Mouse (Mus musculus) hindbrain, postnatal 0 days (tissue): ENCODE data around the gene Cpeb1. TPM values are rescaled to one million over a fixed set of nuclear protein-coding genes. Genes with fewer than 3 reads are reported as not detected.

ENCODE experiments used
- ATAC-seq: fragments of 200-750 bp; cut with Nextera tagmentation; 2 replicates; pipeline ENCODE4 v1.8.0; 2017; ENCODE audit warnings: mild to moderate bottlenecking, moderate TSS enrichment, moderate library complexity
- DNase-seq: peaks from one replicate; pipeline ENCODE4 v3.0.0-alpha.2; 2015; ENCODE audit warnings: low spot score
- H3K27ac ChIP-seq: fragments of 300-500 bp; sonication (generic); 2 replicates; pipeline ENCODE4 v1.5.1; 2014; ENCODE audit warnings: mild to moderate bottlenecking
- H3K27me3 ChIP-seq: fragments of 300-500 bp; sonication (generic); 2 replicates; pipeline ENCODE4 v1.6.1; 2014; ENCODE audit warnings: low read length, mixed read lengths; ENCODE audit not compliant: insufficient read depth
- H3K36me3 ChIP-seq: fragments of 300-500 bp; sonication (generic); 2 replicates; pipeline ENCODE4 v1.6.1; 2014; ENCODE audit warnings: low read length, mixed read lengths; ENCODE audit not compliant: insufficient read depth
- H3K4me1 ChIP-seq: fragments of 300-500 bp; sonication (generic); 2 replicates; pipeline ENCODE4 v1.6.1; 2014; ENCODE audit warnings: antibody characterized with exemption, low read length, mixed read lengths; ENCODE audit not compliant: insufficient read depth
- H3K4me2 ChIP-seq: fragments of 300-500 bp; sonication (generic); 2 replicates; pipeline ENCODE4 v1.6.1; 2014; ENCODE audit warnings: low read depth, mild to moderate bottlenecking, low read length, moderate library complexity, mixed read lengths
- H3K4me3 ChIP-seq: fragments of 300-500 bp; sonication (generic); 2 replicates; pipeline ENCODE4 v1.5.1; 2014; ENCODE audit warnings: low read length
- H3K9ac ChIP-seq: fragments of 300-500 bp; sonication (generic); replicated peaks from 2 replicates; pipeline ENCODE4 v1.6.1; 2014; ENCODE audit warnings: mild to moderate bottlenecking, low read length, moderate library complexity, mixed read lengths
- H3K9me3 ChIP-seq: fragments of 300-500 bp; sonication (generic); 2 replicates; pipeline ENCODE4 v1.6.1; 2016; ENCODE audit warnings: low read length, mixed read lengths
- CTCF ChIP-seq: IDR thresholded peaks from 2 replicates; pipeline ENCODE4 v1.5.1; 2016; ENCODE audit warnings: antibody characterized with exemption, control low read depth, low read depth
- WGBS: fragments of 180-500 bp; shearing (Covaris S2); extraction: QIAGEN DNeasy Blood & Tissue Kit; methylation state at CpG from one replicate; pipeline ENCODE4 v1.1.7; 2014; 5-methylcytosine and 5-hydroxymethylcytosine counted together
- polyA plus RNA-seq: library from polyadenylated mRNA; unstranded; fragments of >200 nt; fragmentation: Nextera tagmentation; extraction: Ambion mirVana; gene quantifications from 2 replicates; pipeline ENCODE4 v1.2.1, GENCODE M21; 2015
- total RNA-seq: library from RNA; depleted of rRNA; stranded (reverse); fragments of >200 nt; gene quantifications from 2 replicates; pipeline ENCODE4 v1.2.3, GENCODE M21; 2014

Gene Cpeb1
- total and polyA plus RNA-seq, 2 experiments from 2014 or later = 7.7 to 8.7 TPM

DNA sequence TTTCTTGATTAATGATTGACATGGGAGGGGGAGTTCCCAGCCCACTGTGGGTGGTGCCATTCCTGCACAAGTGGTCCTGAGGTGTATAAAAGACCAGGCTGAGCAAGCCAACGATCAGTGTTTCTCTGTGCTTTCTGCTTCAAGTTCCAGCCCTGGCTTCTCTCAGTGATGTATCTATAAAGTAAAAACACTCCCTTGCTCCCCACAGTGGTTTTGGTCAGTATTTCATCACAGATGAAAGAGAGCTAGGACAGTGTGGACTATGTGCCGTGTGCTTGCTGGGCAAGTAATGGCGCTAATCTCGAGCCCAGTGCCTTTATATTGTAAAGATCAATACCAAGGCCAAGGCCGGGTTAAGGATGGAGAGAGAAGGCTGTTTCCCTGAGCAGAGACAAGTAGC lies 133.5 kb downstream of the Cpeb1 start:
- Histone ChIP-seq H3K4me2 (no peak overlapping the region), H3K36me3 (no peaks in the 10 kb centered on the region), H3K27ac (no peak overlapping the region), H3K9me3 (no peaks in the 10 kb centered on the region), H3K4me1 (no peaks in the 10 kb centered on the region), H3K9ac (no peak overlapping the region), H3K4me3 (no peak overlapping the region), H3K27me3 (no peaks in the 10 kb centered on the region)
- 78% methylated on average over 5 of the region's 5 CpGs for WGBS
- DNase-seq (peak; percentile 54), ATAC-seq (0 out of 2 replicates have a peak, but pooled peaks have one; percentile 55)
- peak; percentile 60 for TF ChIP-seq CTCF

DNA sequence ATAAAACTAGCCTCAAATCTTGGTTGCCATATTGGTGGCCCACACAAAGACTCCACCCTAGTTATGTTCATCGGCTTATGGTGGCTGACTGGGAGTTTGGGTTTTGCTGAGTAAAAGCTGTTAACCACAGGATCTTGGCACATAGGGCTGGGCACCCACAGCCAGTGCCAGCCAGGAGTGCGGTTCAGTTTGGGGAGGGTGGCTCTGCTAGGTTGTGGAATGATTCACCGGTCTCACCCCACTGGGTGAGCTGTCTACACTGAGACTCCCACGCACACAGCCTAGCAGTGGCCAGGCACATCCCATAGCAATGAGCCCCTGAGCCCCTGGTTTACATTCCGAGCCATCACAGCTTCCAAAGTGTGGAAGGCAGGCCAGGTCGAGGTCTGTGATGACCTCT lies 135.5 kb downstream of the Cpeb1 start:
- Histone ChIP-seq H3K27ac (no peak overlapping the region), H3K4me3 (no peak overlapping the region), H3K4me2 (no peak overlapping the region), H3K4me1 (no peaks in the 10 kb centered on the region), H3K27me3 (no peaks in the 10 kb centered on the region), H3K9me3 (no peaks in the 10 kb centered on the region), H3K9ac (no peak overlapping the region), H3K36me3 (no peaks in the 10 kb centered on the region)
- ATAC-seq (no peak), DNase-seq (no peak)
- WGBS = 94% methylated on average over 6 of the region's 6 CpGs
- no peak for TF ChIP-seq CTCF

DNA sequence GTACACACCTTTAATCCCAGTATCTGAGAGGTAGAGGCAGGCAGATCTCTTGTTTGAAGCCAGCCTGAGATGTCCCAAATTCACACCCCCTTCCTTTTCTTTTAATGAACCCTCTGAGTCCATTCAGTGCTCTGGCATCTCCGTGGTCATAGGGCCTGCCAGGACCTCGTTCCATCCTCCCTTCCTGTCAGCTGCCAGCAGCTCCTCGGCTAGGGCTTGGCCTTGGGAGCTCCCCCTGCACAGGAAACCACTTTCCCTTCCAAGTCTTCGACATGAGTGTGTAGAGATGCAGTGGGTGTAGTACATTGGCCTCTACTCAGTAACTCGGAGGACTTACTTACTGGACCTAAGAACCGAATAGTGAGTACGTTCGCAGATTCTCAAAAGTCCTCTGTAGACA lies 139.7 kb downstream of the Cpeb1 start:
- H3K27me3 ChIP-seq = no peaks in the 10 kb centered on the region
- no peak overlapping the region for H3K4me3 ChIP-seq
- WGBS = 70% methylated on average over 8 of the region's 8 CpGs
- no peaks in the 10 kb centered on the region for H3K36me3 ChIP-seq
- ATAC-seq (no peak), DNase-seq (no peak)
- H3K4me2 ChIP-seq = no peak overlapping the region
- no peak overlapping the region for H3K9ac ChIP-seq
- H3K27ac ChIP-seq = no peak overlapping the region
- no peaks in the 10 kb centered on the region for H3K4me1 ChIP-seq
- no peaks in the 10 kb centered on the region for H3K9me3 ChIP-seq
- TF ChIP-seq CTCF = no peak

DNA sequence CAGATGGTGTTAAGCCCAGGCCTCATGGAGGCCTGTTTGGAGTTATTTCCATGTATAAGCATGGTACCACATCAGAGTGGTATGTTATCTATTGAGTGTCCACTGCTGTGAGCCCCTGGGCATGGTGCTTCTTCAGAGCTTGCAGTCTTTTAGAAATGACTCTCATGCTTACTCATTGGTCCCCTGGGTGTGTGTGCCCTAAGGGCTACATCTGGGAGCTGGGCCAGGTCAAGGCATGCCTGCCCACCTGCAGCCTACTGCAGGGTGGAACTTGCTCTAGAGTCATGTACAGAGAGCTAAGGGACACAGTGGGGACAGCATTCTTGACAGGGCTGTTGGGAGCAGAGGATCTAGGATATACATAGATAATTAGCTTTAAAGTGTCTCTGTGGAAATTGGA lies 143.7 kb downstream of the Cpeb1 start:
- no peak overlapping the region for H3K4me3 ChIP-seq
- H3K4me2 ChIP-seq = no peak overlapping the region
- H3K9ac ChIP-seq = no peak overlapping the region
- no peaks in the 10 kb centered on the region for H3K9me3 ChIP-seq
- no peaks in the 10 kb centered on the region for H3K36me3 ChIP-seq
- H3K4me1 ChIP-seq = no peaks in the 10 kb centered on the region
- H3K27ac ChIP-seq = no peak overlapping the region
- no peak for TF ChIP-seq CTCF
- no peak for ATAC-seq
- no peaks in the 10 kb centered on the region for H3K27me3 ChIP-seq
- DNase-seq = no peak

DNA sequence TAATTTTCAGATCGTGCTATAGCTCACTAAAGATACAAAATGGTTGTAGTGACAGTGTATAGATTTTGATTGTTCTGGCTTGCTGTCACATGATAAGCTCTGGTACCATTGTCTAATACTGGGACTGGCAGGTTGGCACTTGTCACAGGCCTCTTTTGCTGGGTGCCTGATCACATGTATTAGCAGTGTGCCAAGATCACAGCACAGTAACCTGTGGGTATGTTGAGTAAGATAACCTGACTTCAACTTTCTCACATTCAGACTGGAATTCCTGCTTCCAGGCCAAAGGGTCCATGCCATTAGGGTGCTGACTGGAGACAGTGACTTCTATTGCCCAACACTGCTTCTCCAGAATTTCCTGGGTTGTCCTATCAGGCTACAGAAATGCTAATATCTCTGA lies 144.1 kb downstream of the Cpeb1 start:
- Histone ChIP-seq H3K4me3 (no peak overlapping the region), H3K27ac (no peak overlapping the region), H3K27me3 (no peaks in the 10 kb centered on the region), H3K9me3 (no peaks in the 10 kb centered on the region), H3K9ac (no peak overlapping the region), H3K4me2 (no peak overlapping the region), H3K36me3 (no peaks in the 10 kb centered on the region), H3K4me1 (no peaks in the 10 kb centered on the region)
- ATAC-seq (no peak), DNase-seq (no peak)
- TF ChIP-seq CTCF = no peak
- 97% methylated on average over 1 of the region's 1 CpGs for WGBS

DNA sequence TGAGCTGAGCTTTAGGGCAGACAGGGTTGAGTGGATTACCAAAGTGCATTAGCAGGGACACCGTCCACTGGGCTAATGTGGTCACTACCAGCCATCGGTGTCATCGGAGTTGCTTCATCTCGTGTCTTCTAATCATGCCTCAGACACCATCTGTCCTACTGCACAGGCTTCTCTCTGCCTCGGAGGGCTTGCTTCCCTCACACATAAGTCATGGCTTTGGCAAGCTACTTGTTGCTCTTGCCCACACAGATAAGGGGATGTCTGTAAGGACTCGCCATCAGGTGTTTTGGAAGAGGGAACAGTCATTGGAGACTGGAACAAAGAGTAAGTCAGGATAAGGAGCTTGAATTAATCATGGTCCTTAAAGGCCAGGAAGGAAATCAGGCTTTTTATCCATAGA lies 146.0 kb downstream of the Cpeb1 start:
- no peak for DNase-seq

DNA sequence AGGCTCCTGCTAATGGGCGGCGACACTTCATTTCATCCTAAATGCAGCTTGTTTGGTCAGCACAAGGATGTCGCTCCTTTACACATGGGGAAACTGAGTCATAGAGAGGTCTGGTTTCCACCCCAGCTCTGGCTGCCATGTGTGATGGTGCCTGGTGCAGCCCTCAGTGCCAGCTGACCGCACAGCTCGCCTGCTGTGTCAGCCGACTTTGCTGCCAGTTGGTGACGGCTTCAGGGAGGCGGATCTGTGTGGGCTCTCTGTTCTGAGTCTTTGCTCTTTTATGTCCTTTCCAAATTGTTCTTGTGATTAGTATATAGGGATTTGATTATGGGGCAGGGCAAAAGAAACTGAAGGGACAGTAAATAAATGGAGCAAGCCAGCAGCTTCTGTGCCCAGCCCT lies 147.5 kb downstream of the Cpeb1 start:
- H3K9ac ChIP-seq = no peak overlapping the region
- 62% methylated on average over 8 of the region's 8 CpGs for WGBS
- ATAC-seq (no peak), DNase-seq (no peak)
- no peak for TF ChIP-seq CTCF
- H3K36me3 ChIP-seq = no peaks in the 10 kb centered on the region
- H3K27ac ChIP-seq = no peak overlapping the region
- no peaks in the 10 kb centered on the region for H3K4me1 ChIP-seq
- no peak overlapping the region for H3K4me2 ChIP-seq
- H3K4me3 ChIP-seq = no peak overlapping the region
- no peaks in the 10 kb centered on the region for H3K9me3 ChIP-seq
- no peaks in the 10 kb centered on the region for H3K27me3 ChIP-seq

More for the DNA sequence above, 146.0 kb downstream of the Cpeb1 start:
- no peak for TF ChIP-seq CTCF
- 88% methylated on average over 6 of the region's 6 CpGs for WGBS
- Histone ChIP-seq H3K27me3 (no peaks in the 10 kb centered on the region), H3K4me1 (no peaks in the 10 kb centered on the region), H3K4me3 (no peak overlapping the region), H3K9ac (no peak overlapping the region), H3K9me3 (no peaks in the 10 kb centered on the region), H3K36me3 (no peaks in the 10 kb centered on the region), H3K27ac (no peak overlapping the region), H3K4me2 (no peak overlapping the region)
- no peak for ATAC-seq
